Mouse (Mus musculus): ENCODE results near the gene Ngfr. TPM values are rescaled to one million over a fixed set of nuclear protein-coding genes. Genes with fewer than 3 reads are reported as not detected.

Gene Ngfr
- 10.2 and 10.8 TPM in 2 replicates for polyA plus RNA-seq (2015; fragmentation: Nextera tagmentation; extraction: Ambion mirVana)

DNA sequence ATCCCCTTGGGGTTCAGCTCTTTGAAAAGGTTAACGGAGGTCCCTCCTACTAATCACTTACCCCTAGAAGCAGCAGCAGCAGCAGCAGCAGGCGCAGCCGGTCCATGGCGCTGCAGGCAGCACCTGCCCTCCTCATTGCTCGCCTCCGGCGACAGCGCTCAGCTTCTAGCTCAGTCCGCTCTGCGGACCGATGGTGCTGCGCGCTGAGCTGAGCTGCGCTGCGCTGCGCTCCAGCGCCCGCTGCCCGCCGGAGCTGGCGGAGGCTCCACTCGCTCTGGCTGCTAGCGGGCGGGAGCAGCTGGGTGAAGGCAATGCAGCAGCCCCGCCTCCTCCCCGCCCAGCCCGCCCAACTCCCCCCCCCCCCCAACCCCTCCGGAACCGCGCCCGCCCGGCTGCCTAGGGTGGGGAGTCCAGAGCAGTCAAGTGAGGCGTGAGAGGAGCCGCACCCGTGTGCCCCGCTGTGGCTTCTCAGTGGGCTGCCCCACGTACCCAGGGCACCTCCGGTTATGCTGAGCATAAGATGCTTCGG, at the start of gene Ngfr:
Gene Ngfr, minus strand, starts transcription at position 313 of the 529 bp plus-strand sequence.
- peak within 1 kb of the TSS; percentile 59 for H3K9ac ChIP-seq (ENCODE audit: low read depth, low read length)

DNA sequence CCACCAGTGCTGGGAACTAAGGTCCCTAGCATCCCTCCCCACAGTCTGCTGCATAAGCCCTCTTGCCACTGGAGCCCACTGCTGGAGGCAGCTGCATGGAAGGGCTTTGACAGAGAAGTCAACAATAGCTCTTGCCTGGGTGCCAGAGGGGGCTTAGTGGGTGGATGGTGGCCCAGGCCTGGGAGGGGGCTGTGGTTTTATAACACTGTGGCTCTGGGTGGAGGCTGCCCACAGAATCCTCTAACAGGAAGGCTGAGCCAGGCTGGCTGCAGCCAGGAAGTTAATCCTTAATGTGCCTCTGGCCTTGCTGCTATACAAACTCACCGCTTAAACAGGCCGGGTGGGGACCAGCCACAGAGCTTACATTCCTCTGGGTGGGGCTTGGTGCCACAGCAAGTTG, 47.5 kb upstream of the Ngfr start:
- no peak overlapping the region for H3K9ac ChIP-seq (ENCODE audit: low read depth, low read length)
- WGBS, result 55% methylated on average over 2 of the region's 2 CpGs

More for the DNA sequence above, at the start of gene Ngfr:
- peak; percentile 78 for ATAC-seq
- under 1% methylated on average over 27 of the region's 39 CpGs for WGBS
- H3K4me3 ChIP-seq (ENCODE audit: low read depth, low read length), result peak within 1 kb of the TSS; percentile 43
- H3K4me2 ChIP-seq (ENCODE audit: low read length), result peak within 1 kb of the TSS; percentile 68
- no peak within 1 kb of the TSS for H3K27ac ChIP-seq (ENCODE audit: low read length)
- H3K27me3 ChIP-seq (ENCODE audit: control insufficient read depth, insufficient read depth, low read depth, low read length), result peaks cover 40% of the 10 kb centered on the region
- no peaks in the 10 kb centered on the region for H3K36me3 ChIP-seq (ENCODE audit: control insufficient read depth, insufficient read depth, low read length)
- H3K4me1 ChIP-seq (ENCODE audit: control insufficient read depth, insufficient read depth, low read length), result peaks cover 22% of the 10 kb centered on the region
- H3K9me3 ChIP-seq (replicated peaks; ENCODE audit: control insufficient read depth, low read length, poor library complexity, severe bottlenecking), result no peaks in the 10 kb centered on the region

DNA sequence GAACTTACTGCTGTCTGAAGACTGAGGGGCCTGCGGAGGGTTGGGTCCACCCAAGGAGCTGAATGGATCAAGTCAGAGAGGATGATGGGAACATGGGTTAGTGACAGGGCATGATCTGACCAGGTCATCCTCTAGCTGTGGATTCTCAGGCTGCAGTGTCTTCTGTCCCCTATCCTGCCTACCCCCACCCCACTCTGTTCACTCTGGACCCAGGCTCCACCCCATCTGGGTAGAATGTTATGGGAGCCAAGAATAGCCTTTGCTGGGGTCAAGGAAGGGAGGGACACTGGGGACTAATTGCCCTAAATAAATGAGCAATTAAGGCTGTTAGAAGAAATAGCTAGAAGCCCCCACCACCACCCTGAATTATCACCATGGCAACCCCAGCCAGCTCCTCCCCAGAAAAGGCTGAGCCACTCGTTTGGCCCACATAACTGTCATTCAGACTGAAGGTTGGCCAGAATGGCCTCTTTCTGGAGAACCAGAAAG, 46.0 kb upstream of the Ngfr start:
- Histone ChIP-seq H3K27me3 (ENCODE audit: control insufficient read depth, insufficient read depth, low read depth, low read length) (no peaks in the 10 kb centered on the region), H3K36me3 (ENCODE audit: control insufficient read depth, insufficient read depth, low read length) (no peaks in the 10 kb centered on the region), H3K9ac (ENCODE audit: low read depth, low read length) (no peak overlapping the region), H3K9me3 (replicated peaks; ENCODE audit: control insufficient read depth, low read length, poor library complexity, severe bottlenecking) (no peaks in the 10 kb centered on the region), H3K4me3 (ENCODE audit: low read depth, low read length) (no peak overlapping the region), H3K4me1 (ENCODE audit: control insufficient read depth, insufficient read depth, low read length) (no peaks in the 10 kb centered on the region), H3K4me2 (ENCODE audit: low read length) (no peak overlapping the region), H3K27ac (ENCODE audit: low read length) (no peak overlapping the region)
- ATAC-seq, result no peak
- 60% methylated on average over 2 of the region's 2 CpGs for WGBS

More for the DNA sequence above, 47.5 kb upstream of the Ngfr start:
- Histone ChIP-seq H3K4me3 (ENCODE audit: low read depth, low read length) (no peak overlapping the region), H3K27me3 (ENCODE audit: control insufficient read depth, insufficient read depth, low read depth, low read length) (no peaks in the 10 kb centered on the region), H3K4me2 (ENCODE audit: low read length) (no peak overlapping the region), H3K9me3 (replicated peaks; ENCODE audit: control insufficient read depth, low read length, poor library complexity, severe bottlenecking) (no peaks in the 10 kb centered on the region), H3K27ac (ENCODE audit: low read length) (no peak overlapping the region), H3K36me3 (ENCODE audit: control insufficient read depth, insufficient read depth, low read length) (no peaks in the 10 kb centered on the region), H3K4me1 (ENCODE audit: control insufficient read depth, insufficient read depth, low read length) (no peaks in the 10 kb centered on the region)
- no peak for ATAC-seq

DNA sequence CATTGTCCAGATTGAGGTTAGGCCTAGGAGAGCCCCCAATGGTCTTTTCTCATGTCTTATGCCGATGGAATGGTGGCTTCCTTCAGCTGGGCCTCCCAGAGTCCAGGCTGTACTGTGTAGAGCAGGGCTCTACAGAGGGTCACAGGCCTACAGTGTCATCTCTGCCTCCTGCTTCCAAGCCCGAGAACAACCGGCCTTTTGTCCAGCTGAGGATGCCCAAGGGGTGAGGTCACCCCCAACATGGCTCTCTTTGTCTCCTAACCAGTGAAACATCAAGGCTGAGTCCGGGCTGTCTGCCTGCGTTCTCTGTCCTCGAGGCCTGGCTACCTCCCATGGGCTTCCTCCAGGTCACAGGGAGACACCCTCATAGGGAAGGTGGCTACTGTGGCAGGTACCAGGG, 44.9 kb upstream of the Ngfr start:
- H3K4me2 ChIP-seq (ENCODE audit: low read length), result no peak overlapping the region
- no peak overlapping the region for H3K9ac ChIP-seq (ENCODE audit: low read depth, low read length)
- no peaks in the 10 kb centered on the region for H3K9me3 ChIP-seq (replicated peaks; ENCODE audit: control insufficient read depth, low read length, poor library complexity, severe bottlenecking)
- ATAC-seq, result no peak
- no peaks in the 10 kb centered on the region for H3K4me1 ChIP-seq (ENCODE audit: control insufficient read depth, insufficient read depth, low read length)
- H3K36me3 ChIP-seq (ENCODE audit: control insufficient read depth, insufficient read depth, low read length), result no peaks in the 10 kb centered on the region
- no peak overlapping the region for H3K27ac ChIP-seq (ENCODE audit: low read length)
- no peaks in the 10 kb centered on the region for H3K27me3 ChIP-seq (ENCODE audit: control insufficient read depth, insufficient read depth, low read depth, low read length)
- no peak overlapping the region for H3K4me3 ChIP-seq (ENCODE audit: low read depth, low read length)
- WGBS, result 45% methylated on average over 6 of the region's 6 CpGs

DNA sequence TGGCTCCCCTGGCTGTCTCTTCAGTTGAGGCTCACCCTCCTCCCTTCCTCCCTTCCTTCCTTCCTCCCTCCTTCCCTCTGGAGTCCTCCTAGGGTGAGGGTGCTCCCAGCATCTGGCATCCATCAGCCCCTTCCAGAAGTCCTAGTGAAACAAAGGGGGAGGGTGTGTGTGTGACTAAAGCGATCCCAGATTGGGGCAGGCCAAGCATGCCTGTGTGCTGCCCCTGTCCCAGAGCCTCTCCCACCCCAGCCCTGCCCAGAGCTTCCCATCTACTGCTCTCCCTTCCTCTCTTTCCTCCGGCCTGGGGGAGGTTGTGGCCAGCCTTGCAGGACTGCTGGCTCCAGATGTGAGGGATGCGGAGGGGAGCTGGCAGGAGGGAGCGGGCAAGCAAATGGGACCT, 43.8 kb upstream of the Ngfr start:
- 71% methylated on average over 4 of the region's 4 CpGs for WGBS
- H3K36me3 ChIP-seq (ENCODE audit: control insufficient read depth, insufficient read depth, low read length), result no peaks in the 10 kb centered on the region
- H3K4me3 ChIP-seq (ENCODE audit: low read depth, low read length), result no peak overlapping the region
- no peak for ATAC-seq
- no peaks in the 10 kb centered on the region for H3K9me3 ChIP-seq (replicated peaks; ENCODE audit: control insufficient read depth, low read length, poor library complexity, severe bottlenecking)
- no peak overlapping the region for H3K9ac ChIP-seq (ENCODE audit: low read depth, low read length)
- H3K4me1 ChIP-seq (ENCODE audit: control insufficient read depth, insufficient read depth, low read length), result no peaks in the 10 kb centered on the region
- H3K27me3 ChIP-seq (ENCODE audit: control insufficient read depth, insufficient read depth, low read depth, low read length), result no peaks in the 10 kb centered on the region
- H3K27ac ChIP-seq (ENCODE audit: low read length), result no peak overlapping the region
- H3K4me2 ChIP-seq (ENCODE audit: low read length), result no peak overlapping the region

DNA sequence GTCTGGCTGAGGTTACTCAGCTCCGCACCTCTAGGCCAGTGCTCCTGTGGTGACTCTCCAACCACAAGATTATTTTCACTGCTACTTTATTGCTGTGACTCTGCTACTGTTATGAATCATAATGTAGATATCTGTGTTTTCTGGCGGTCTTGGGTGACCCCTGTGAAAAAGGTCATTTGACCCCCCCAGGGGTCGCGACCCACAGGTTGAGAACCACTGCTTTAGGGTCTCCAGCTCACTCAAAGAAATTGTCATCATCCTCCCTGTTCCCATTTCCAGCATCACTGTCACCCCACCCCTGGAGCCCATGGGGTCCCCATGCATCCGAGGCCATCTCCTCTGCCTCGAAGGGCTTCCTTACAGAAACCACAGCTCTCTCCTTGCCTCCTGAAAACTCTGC, 43.0 kb upstream of the Ngfr start:
- Histone ChIP-seq H3K27ac (ENCODE audit: low read length) (no peak overlapping the region), H3K4me1 (ENCODE audit: control insufficient read depth, insufficient read depth, low read length) (no peaks in the 10 kb centered on the region), H3K4me3 (ENCODE audit: low read depth, low read length) (no peak overlapping the region), H3K9ac (ENCODE audit: low read depth, low read length) (no peak overlapping the region), H3K36me3 (ENCODE audit: control insufficient read depth, insufficient read depth, low read length) (no peaks in the 10 kb centered on the region), H3K27me3 (ENCODE audit: control insufficient read depth, insufficient read depth, low read depth, low read length) (no peaks in the 10 kb centered on the region), H3K4me2 (ENCODE audit: low read length) (no peak overlapping the region), H3K9me3 (replicated peaks; ENCODE audit: control insufficient read depth, low read length, poor library complexity, severe bottlenecking) (no peaks in the 10 kb centered on the region)
- 90% methylated on average over 6 of the region's 6 CpGs for whole genome bisulfite sequencing
- ATAC-seq, result no peak

DNA sequence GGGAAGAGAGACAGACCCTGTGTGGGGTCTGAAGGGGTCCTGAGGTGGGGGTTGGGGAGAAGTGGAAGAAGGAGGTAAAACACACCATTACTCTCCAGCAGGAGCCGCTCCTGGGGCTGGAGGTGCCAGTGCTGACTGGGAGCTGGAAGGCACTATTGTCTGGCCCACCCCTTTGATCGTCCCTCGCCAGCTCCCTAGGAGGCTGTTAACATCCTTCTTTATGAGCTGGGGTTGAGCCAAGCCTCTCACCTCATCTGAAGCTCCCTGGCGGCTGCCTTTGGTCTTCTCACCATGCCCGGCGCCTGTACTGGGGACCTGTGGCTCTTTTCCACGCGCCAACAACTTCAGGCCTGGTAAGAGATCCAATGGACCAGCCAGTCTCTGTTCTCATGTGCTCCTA, 34.9 kb upstream of the Ngfr start:
- 25% methylated on average over 8 of the region's 8 CpGs for WGBS
- ATAC-seq, result no peak
- Histone ChIP-seq H3K27ac (ENCODE audit: low read length) (no peak overlapping the region), H3K9me3 (replicated peaks; ENCODE audit: control insufficient read depth, low read length, poor library complexity, severe bottlenecking) (no peaks in the 10 kb centered on the region), H3K27me3 (ENCODE audit: control insufficient read depth, insufficient read depth, low read depth, low read length) (no peaks in the 10 kb centered on the region), H3K36me3 (ENCODE audit: control insufficient read depth, insufficient read depth, low read length) (no peaks in the 10 kb centered on the region), H3K9ac (ENCODE audit: low read depth, low read length) (no peak overlapping the region), H3K4me1 (ENCODE audit: control insufficient read depth, insufficient read depth, low read length) (no peaks in the 10 kb centered on the region), H3K4me3 (ENCODE audit: low read depth, low read length) (no peak overlapping the region), H3K4me2 (ENCODE audit: low read length) (no peak overlapping the region)

DNA sequence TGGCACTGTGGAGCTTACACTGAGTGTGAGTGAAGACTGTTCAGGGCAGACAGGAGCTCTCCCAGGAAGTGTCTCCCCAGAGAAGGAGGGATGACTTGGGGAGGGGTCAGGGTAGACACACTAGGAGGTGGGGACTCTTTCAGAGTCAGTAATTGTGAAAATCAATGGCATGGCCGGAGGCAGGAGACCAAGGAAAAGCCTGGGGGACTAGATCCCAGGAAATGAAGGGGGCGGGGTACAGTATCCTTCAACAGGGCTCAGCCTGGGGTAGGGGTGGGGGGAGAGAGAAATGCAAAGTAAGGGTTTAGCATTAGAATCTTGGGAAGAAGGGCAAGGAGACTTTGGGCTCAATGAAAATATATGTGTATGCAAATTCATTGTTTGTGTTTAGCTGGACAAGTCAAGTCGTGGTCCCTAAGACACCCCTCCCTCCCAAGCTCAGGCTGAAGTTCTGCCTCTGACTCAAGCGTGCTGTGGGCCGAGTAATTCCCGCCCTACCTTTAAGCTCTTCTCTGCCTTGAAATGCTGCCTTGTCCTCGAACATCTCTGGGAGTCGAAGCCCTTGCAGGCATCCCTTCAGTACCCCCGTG, 34.1 kb upstream of the Ngfr start:
- Histone ChIP-seq H3K27ac (ENCODE audit: low read length) (no peak overlapping the region), H3K36me3 (ENCODE audit: control insufficient read depth, insufficient read depth, low read length) (no peaks in the 10 kb centered on the region), H3K9ac (ENCODE audit: low read depth, low read length) (no peak overlapping the region), H3K4me2 (ENCODE audit: low read length) (no peak overlapping the region), H3K27me3 (ENCODE audit: control insufficient read depth, insufficient read depth, low read depth, low read length) (no peaks in the 10 kb centered on the region), H3K4me3 (ENCODE audit: low read depth, low read length) (no peak overlapping the region), H3K9me3 (replicated peaks; ENCODE audit: control insufficient read depth, low read length, poor library complexity, severe bottlenecking) (no peaks in the 10 kb centered on the region), H3K4me1 (ENCODE audit: control insufficient read depth, insufficient read depth, low read length) (no peaks in the 10 kb centered on the region)
- ATAC-seq, result no peak
- WGBS, result 29% methylated on average over 9 of the region's 9 CpGs

DNA sequence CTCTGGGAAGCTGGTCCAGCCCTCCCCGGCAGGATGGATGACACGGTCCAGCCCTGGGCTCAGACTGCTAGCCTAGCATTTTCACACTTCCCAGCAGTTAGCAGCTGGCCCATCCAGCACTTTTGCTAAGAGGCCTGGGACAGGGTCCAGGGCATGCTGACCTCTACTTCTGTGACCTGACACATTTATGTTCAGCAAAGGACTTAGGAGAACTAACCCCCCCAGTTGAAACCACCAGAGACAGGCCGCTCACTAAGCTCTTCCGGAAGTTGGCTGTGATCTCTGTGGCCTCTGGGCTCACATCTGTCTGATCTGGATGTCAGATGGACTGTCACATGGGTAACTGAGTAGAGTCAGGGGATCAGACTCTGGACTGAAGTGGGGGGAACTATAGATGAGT, 33.5 kb upstream of the Ngfr start:
- ATAC-seq, result no peak
- Histone ChIP-seq H3K9ac (ENCODE audit: low read depth, low read length) (no peak overlapping the region), H3K36me3 (ENCODE audit: control insufficient read depth, insufficient read depth, low read length) (no peaks in the 10 kb centered on the region), H3K4me3 (ENCODE audit: low read depth, low read length) (no peak overlapping the region), H3K27ac (ENCODE audit: low read length) (no peak overlapping the region), H3K4me1 (ENCODE audit: control insufficient read depth, insufficient read depth, low read length) (no peaks in the 10 kb centered on the region), H3K4me2 (ENCODE audit: low read length) (no peak overlapping the region), H3K27me3 (ENCODE audit: control insufficient read depth, insufficient read depth, low read depth, low read length) (no peaks in the 10 kb centered on the region), H3K9me3 (replicated peaks; ENCODE audit: control insufficient read depth, low read length, poor library complexity, severe bottlenecking) (no peaks in the 10 kb centered on the region)
- 52% methylated on average over 4 of the region's 4 CpGs for WGBS
